Mouse (Mus musculus) liver, embryonic 11.5 days (tissue): ENCODE results near the gene A1cf. TPM values are rescaled to one million over a fixed set of nuclear protein-coding genes. Genes with fewer than 3 reads are reported as not detected.

Experiments used
- ATAC-seq: fragments of 200-750 bp; cut with Nextera tagmentation; replicated peaks from 2 replicates; pipeline ENCODE4 v1.8.0; 2017; ENCODE audit warnings: moderate number of reproducible peaks, mild to moderate bottlenecking, moderate TSS enrichment, moderate library complexity; ENCODE audit not compliant: low FRiP score
- DNase-seq: peaks from one replicate; pipeline ENCODE4 v3.0.0-alpha.2; 2017; ENCODE audit warnings: low spot score
- H3K27ac ChIP-seq: fragments of 300-500 bp; sonication (generic); 2 replicates; pipeline ENCODE4 v1.5.1; 2014; ENCODE audit warnings: mild to moderate bottlenecking, low read depth, low read length, control low read depth
- H3K27me3 ChIP-seq: fragments of 300-500 bp; sonication (generic); replicated peaks from 2 replicates; pipeline ENCODE4 v1.6.1; 2014; ENCODE audit warnings: low read length, mixed read lengths; ENCODE audit not compliant: control insufficient read depth, insufficient read depth
- H3K36me3 ChIP-seq: fragments of 300-500 bp; sonication (generic); 2 replicates; pipeline ENCODE4 v1.6.1; 2014; ENCODE audit warnings: mild to moderate bottlenecking, low read length, moderate library complexity, mixed read lengths; ENCODE audit not compliant: control insufficient read depth, insufficient read depth
- H3K4me1 ChIP-seq: fragments of 300-500 bp; sonication (generic); replicated peaks from 2 replicates; pipeline ENCODE4 v1.6.1; 2014; ENCODE audit warnings: low read length, mixed read lengths; ENCODE audit not compliant: control insufficient read depth, insufficient read depth
- H3K4me2 ChIP-seq: fragments of 300-500 bp; sonication (generic); 2 replicates; pipeline ENCODE4 v1.6.1; 2014; ENCODE audit warnings: mild to moderate bottlenecking, control low read depth, moderate library complexity
- H3K4me3 ChIP-seq: fragments of 300-500 bp; sonication (generic); 2 replicates; pipeline ENCODE4 v1.5.1; 2014; ENCODE audit warnings: low read depth, low read length, control low read depth
- H3K9ac ChIP-seq: fragments of 300-500 bp; sonication (generic); 2 replicates; pipeline ENCODE4 v1.6.1; 2014; ENCODE audit warnings: low read depth, low read length, control low read depth
- H3K9me3 ChIP-seq: fragments of 300-500 bp; sonication (generic); 2 replicates; pipeline ENCODE4 v1.6.1; 2016; ENCODE audit warnings: low read length, inconsistent platforms, mixed read lengths; ENCODE audit not compliant: control insufficient read depth
- WGBS: fragments of 180-500 bp; shearing (Covaris S2); extraction: QIAGEN DNeasy Blood & Tissue Kit; methylation state at CpG from one replicate; pipeline ENCODE4 v1.1.7; 2014; 5-methylcytosine and 5-hydroxymethylcytosine counted together
- polyA plus RNA-seq: library from polyadenylated mRNA; unstranded; fragments of >200 nt; fragmentation: Nextera tagmentation; extraction: Ambion mirVana; gene quantifications from 2 replicates; pipeline ENCODE4 v1.2.1, GENCODE M21; 2014

The A1cf gene
- 10.9 and 11.1 TPM in 2 replicates for polyA plus RNA-seq

DNA sequence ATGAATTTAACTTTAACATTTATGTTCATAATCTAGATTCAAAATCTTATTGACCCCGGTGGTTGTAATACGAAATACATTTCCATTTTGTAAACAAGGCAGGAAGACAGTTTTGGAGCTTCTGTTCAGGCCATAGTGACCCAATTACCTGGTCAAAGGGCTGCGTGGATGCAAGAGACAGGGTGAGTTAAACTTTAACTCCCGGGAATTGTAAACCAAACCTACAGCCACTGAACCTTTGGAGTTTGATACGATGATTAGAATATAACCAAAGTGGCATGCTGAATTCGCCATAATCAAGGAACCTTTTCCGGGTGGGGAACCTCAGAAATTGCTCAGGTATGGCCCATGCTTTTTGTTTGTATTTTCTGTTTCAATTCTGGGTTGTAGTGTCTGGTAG, at the start of gene A1cf:
TSS of gene A1cf (plus strand) at position 244 of the 400 bp plus-strand sequence.
- no peak for DNase-seq
- Histone ChIP-seq H3K9me3 (no peaks in the 10 kb centered on the region), H3K27ac (peak within 1 kb of the TSS; percentile 5; the same call in 1 of the 2 replicates), H3K27me3 (no peaks in the 10 kb centered on the region), H3K4me3 (peak within 1 kb of the TSS; percentile 35), H3K36me3 (no peaks in the 10 kb centered on the region), H3K4me1 (no peaks in the 10 kb centered on the region), H3K4me2 (peak within 1 kb of the TSS; percentile 48), H3K9ac (no peak within 1 kb of the TSS)
- 75% methylated on average over 7 of the region's 7 CpGs for WGBS
- no peak for ATAC-seq

GRCm38 (mm10) chr19:31834250-31834649, 34.3 kb upstream of the A1cf start:
- ATAC-seq (no peak), DNase-seq (no peak)
- no peak overlapping the region for H3K4me2 ChIP-seq
- 79% methylated on average over 5 of the region's 5 CpGs for WGBS
- no peak overlapping the region for H3K4me3 ChIP-seq
- no peaks in the 10 kb centered on the region for H3K9me3 ChIP-seq
- no peak overlapping the region for H3K27ac ChIP-seq
- H3K4me1 ChIP-seq = no peaks in the 10 kb centered on the region
- H3K36me3 ChIP-seq = no peaks in the 10 kb centered on the region
- no peak overlapping the region for H3K9ac ChIP-seq
- no peaks in the 10 kb centered on the region for H3K27me3 ChIP-seq

- no peak for DNase-seq
- no peak overlapping the region for H3K4me2 ChIP-seq
- H3K9ac ChIP-seq = no peak overlapping the region
- no peaks in the 10 kb centered on the region for H3K27me3 ChIP-seq
- H3K36me3 ChIP-seq = no peaks in the 10 kb centered on the region
- no peaks in the 10 kb centered on the region for H3K4me1 ChIP-seq
- no peaks in the 10 kb centered on the region for H3K9me3 ChIP-seq
- no peak for ATAC-seq
- 57% methylated on average over 3 of the region's 3 CpGs for WGBS
- H3K27ac ChIP-seq = no peak overlapping the region
- H3K4me3 ChIP-seq = no peak overlapping the region
Measured at GRCm38 (mm10) chr19:31861909-31862308, 6.7 kb upstream of the A1cf start.

DNA sequence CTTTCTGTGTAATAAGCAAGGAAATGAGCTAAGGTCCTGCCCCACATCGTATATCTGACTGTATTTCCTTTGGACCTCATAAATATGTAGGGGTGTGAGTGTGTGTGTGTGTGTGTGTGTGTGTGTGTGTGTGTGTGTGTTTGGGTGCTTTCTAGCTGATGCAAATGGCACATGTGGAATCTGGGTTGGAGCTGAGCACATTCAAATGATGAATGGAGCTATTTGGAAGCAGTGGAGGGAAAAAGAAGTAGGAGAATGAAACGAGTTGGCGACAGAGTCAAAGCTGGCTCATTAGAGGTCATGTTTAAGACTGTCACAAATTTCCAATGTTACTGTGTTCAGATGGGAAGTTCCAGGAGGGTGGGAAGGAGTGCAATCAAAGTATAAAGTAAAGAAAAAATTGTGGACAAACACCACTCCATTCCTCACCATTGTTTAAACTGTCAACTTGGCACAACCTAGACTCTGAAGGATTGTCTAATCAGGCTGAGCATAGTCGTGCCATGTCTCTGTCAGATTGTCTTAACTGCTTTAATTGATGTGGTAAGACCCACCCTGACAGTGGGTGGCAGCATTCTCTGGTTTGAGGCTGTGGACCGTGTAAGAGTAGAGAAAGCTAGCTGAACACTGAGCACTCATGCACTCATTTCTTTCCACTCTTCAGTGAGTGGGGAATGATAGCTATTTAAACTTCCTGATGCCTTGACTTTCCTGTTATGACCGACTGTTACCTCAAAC, 5.9 kb upstream of the A1cf start:
- Histone ChIP-seq H3K9me3 (no peaks in the 10 kb centered on the region), H3K4me3 (no peak overlapping the region), H3K27me3 (no peaks in the 10 kb centered on the region), H3K27ac (no peak overlapping the region), H3K4me1 (no peaks in the 10 kb centered on the region), H3K4me2 (no peak overlapping the region), H3K9ac (no peak overlapping the region), H3K36me3 (no peaks in the 10 kb centered on the region)
- 69% methylated on average over 6 of the region's 6 CpGs for WGBS
- ATAC-seq = no peak
- DNase-seq = no peak

GRCm38 (mm10) chr19:31865451-31865850, 3.1 kb upstream of the A1cf start:
- H3K36me3 ChIP-seq = no peaks in the 10 kb centered on the region
- H3K4me3 ChIP-seq = no peak overlapping the region
- H3K27ac ChIP-seq = no peak overlapping the region
- no peak overlapping the region for H3K4me2 ChIP-seq
- no peak overlapping the region for H3K9ac ChIP-seq
- 78% methylated on average over 4 of the region's 4 CpGs for WGBS
- DNase-seq (no peak), ATAC-seq (no peak)
- H3K9me3 ChIP-seq = no peaks in the 10 kb centered on the region
- no peaks in the 10 kb centered on the region for H3K27me3 ChIP-seq
- no peaks in the 10 kb centered on the region for H3K4me1 ChIP-seq

DNA sequence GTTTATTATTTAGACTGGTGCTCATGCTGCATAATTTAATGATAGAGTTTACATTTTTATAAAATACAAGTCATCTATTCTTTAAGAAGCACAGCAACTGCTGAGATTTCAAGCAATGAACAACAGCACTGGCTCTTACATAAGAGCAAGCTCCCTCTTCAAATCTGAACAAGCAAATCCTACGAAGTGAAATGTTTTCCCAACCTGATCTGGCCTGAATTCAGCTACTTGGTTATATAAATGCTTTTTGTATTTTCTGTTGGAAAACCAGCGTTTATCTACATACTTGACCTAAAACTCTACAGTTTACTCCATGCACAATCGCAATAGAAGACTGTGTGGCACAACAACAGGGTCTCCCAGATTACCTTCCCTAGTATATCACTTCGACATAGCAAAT, 488 bp upstream of the A1cf start:
- ATAC-seq (no peak), DNase-seq (no peak)
- Histone ChIP-seq H3K36me3 (no peaks in the 10 kb centered on the region), H3K4me2 (peak overlapping the region; percentile 33), H3K27ac (no peak overlapping the region), H3K9me3 (no peaks in the 10 kb centered on the region), H3K27me3 (no peaks in the 10 kb centered on the region), H3K4me3 (no peak overlapping the region), H3K9ac (no peak overlapping the region), H3K4me1 (no peaks in the 10 kb centered on the region)
- 65% methylated on average over 4 of the region's 4 CpGs for WGBS

GRCm38 (mm10) chr19:31868971-31869370, 407 bp downstream of the A1cf start:
- Histone ChIP-seq H3K4me1 (no peaks in the 10 kb centered on the region), H3K9me3 (no peaks in the 10 kb centered on the region), H3K4me3 (peak overlapping the region; percentile 35), H3K27ac (peak overlapping the region; percentile 5; the same call in 1 of the 2 replicates), H3K4me2 (no peak overlapping the region), H3K9ac (no peak overlapping the region), H3K36me3 (no peaks in the 10 kb centered on the region), H3K27me3 (no peaks in the 10 kb centered on the region)
- WGBS = 72% methylated on average over 6 of the region's 6 CpGs
- ATAC-seq (no peak), DNase-seq (no peak)

- no peak for ATAC-seq
- WGBS = 57% methylated on average over 2 of the region's 2 CpGs
Measured at GRCm38 (mm10) chr19:31871377-31871776, 2.8 kb downstream of the A1cf start.

DNA sequence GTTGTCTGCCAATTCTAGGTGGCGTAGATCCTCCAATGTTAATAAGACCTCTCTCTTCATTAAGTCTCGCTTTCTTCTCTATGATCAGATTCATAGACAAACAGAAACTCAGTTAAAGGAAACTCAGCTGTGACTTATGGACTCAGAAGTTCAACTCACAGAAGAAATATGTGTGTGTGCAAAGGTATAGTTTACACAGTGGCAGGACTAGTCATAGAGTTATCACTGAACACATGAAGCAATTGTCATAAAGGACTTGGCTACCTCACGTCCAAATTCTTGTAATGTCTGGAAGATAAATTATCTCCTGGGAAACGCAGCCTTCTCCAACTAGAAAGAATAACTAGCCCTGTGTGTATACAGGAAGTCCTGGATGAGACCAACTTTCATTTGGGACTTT, 9.4 kb downstream of the A1cf start:
- Histone ChIP-seq H3K9me3 (no peaks in the 10 kb centered on the region), H3K27ac (no peak overlapping the region), H3K4me1 (no peaks in the 10 kb centered on the region), H3K4me3 (no peak overlapping the region), H3K4me2 (no peak overlapping the region), H3K9ac (no peak overlapping the region), H3K27me3 (no peaks in the 10 kb centered on the region), H3K36me3 (no peaks in the 10 kb centered on the region)
- no peak for DNase-seq
- no peak for ATAC-seq
- 59% methylated on average over 4 of the region's 4 CpGs for WGBS

More at GRCm38 (mm10) chr19:31871377-31871776, 2.8 kb downstream of the A1cf start:
- no peak for DNase-seq
- no peaks in the 10 kb centered on the region for H3K36me3 ChIP-seq
- no peak overlapping the region for H3K27ac ChIP-seq
- H3K27me3 ChIP-seq = no peaks in the 10 kb centered on the region
- H3K4me1 ChIP-seq = no peaks in the 10 kb centered on the region
- no peak overlapping the region for H3K9ac ChIP-seq
- peak overlapping the region; percentile 48 for H3K4me2 ChIP-seq
- no peaks in the 10 kb centered on the region for H3K9me3 ChIP-seq
- no peak overlapping the region for H3K4me3 ChIP-seq
